Mouse (Mus musculus) liver, embryonic 15.5 days (tissue): ENCODE measurements around the gene Tmem240. TPM values are rescaled to one million over a fixed set of nuclear protein-coding genes. Genes with fewer than 3 reads are reported as not detected.

Experiments used
- ATAC-seq: fragments of 200-750 bp; cut with Nextera tagmentation; 2 replicates; pipeline ENCODE4 v1.8.0; 2017; ENCODE audit warnings: moderate number of reproducible peaks, mild to moderate bottlenecking, moderate library complexity; ENCODE audit not compliant: insufficient read depth
- H3K27ac ChIP-seq: fragments of 300-500 bp; sonication (generic); replicated peaks from 2 replicates; pipeline ENCODE4 v1.5.1; 2015; ENCODE audit warnings: mild to moderate bottlenecking, inconsistent platforms
- H3K27me3 ChIP-seq: fragments of 300-500 bp; sonication (generic); 2 replicates; pipeline ENCODE4 v1.6.1; 2015; ENCODE audit warnings: mild to moderate bottlenecking, inconsistent platforms
- H3K36me3 ChIP-seq: fragments of 300-500 bp; sonication (generic); replicated peaks from 2 replicates; pipeline ENCODE4 v1.6.1; 2015; ENCODE audit warnings: moderate library complexity, mild to moderate bottlenecking, inconsistent platforms
- H3K4me1 ChIP-seq: fragments of 300-500 bp; sonication (generic); replicated peaks from 2 replicates; pipeline ENCODE4 v1.6.1; 2015; ENCODE audit warnings: inconsistent platforms
- H3K4me2 ChIP-seq: fragments of 300-500 bp; sonication (generic); 2 replicates; pipeline ENCODE4 v1.6.1; 2015; ENCODE audit warnings: moderate library complexity, mild to moderate bottlenecking, inconsistent platforms
- H3K4me3 ChIP-seq: fragments of 300-500 bp; sonication (generic); replicated peaks from 2 replicates; pipeline ENCODE4 v1.5.1; 2015; ENCODE audit warnings: mild to moderate bottlenecking, inconsistent platforms
- H3K9ac ChIP-seq: fragments of 300-500 bp; sonication (generic); 2 replicates; pipeline ENCODE4 v1.6.1; 2015; ENCODE audit warnings: moderate library complexity, mild to moderate bottlenecking, inconsistent platforms
- H3K9me3 ChIP-seq: fragments of 300-500 bp; sonication (generic); replicated peaks from 2 replicates; pipeline ENCODE4 v1.6.1; 2016; ENCODE audit warnings: inconsistent platforms
- WGBS: fragments of 180-500 bp; shearing (Covaris S2); methylation state at CpG from one replicate; pipeline ENCODE4 v1.1.7; 2015; ENCODE audit warnings: mixed read lengths; ENCODE audit not compliant: insufficient replicate concordance; 5-methylcytosine and 5-hydroxymethylcytosine counted together
- polyA plus RNA-seq: library from polyadenylated mRNA; unstranded; fragments of >200 nt; fragmentation: Nextera tagmentation; extraction: Ambion mirVana; gene quantifications from 2 replicates; pipeline ENCODE4 v1.2.1, GENCODE M21; 2015

Tmem240 gene
- polyA plus RNA-seq, 1 experiment from 2014 or later: 0.10 TPM

DNA sequence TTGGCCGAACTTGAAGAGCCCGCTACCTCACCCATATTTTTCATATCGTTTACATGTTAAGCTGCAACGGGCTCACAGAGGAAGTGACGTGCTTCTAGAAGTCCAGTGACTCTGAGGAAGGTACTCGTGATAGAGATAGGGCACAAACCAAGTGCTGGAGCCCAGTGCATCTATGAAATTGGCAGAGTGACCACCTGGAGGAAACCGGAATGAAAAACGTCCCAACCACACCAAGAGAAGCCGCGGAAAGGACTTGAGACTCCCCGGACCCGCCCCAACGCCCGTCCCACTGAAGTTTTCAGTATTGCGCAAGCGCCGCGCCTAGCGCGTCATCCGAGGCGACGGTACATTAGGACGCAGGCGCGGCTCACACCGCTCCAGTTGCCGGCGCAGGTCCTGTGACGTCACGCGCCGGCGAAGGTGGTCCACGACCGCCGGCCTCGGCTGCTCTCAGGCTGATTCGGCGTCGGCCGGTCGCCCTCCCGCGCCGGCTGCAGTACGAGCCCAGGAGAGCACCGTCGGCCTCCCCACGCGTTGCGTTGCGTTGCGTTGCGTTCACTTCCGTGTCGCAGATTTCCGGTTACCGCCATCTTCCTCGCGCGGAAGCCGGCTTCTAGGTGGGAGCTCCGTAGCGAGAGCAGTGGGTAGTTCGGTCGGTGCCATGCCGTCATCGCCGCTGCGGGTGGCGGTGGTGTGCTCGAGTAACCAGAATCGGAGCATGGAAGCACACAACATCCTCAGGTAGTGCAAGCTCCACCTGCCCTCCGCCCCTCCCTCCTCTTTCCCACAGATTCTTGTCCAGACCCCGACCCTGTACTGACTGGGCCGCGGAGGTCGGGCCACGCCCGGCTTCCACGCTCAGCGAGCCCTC is 29.6 kb upstream of the Tmem240 start, which contains the start of gene Ssu72:
Gene Ssu72, plus strand, starts transcription at position 80 of the 871 bp plus-strand sequence.
- Histone ChIP-seq H3K27ac (peak within 1 kb of the TSS; percentile 92), H3K4me2 (peak within 1 kb of the TSS; percentile 85), H3K9me3 (no peaks in the 10 kb centered on the region), H3K9ac (peak within 1 kb of the TSS; percentile 92), H3K4me3 (peak within 1 kb of the TSS; percentile 90), H3K4me1 (peaks cover 46% of the 10 kb centered on the region), H3K27me3 (no peaks in the 10 kb centered on the region), H3K36me3 (no peaks in the 10 kb centered on the region)
- under 1% methylated on average over 83 of the region's 83 CpGs for WGBS
- ATAC-seq: peak; percentile 93

DNA sequence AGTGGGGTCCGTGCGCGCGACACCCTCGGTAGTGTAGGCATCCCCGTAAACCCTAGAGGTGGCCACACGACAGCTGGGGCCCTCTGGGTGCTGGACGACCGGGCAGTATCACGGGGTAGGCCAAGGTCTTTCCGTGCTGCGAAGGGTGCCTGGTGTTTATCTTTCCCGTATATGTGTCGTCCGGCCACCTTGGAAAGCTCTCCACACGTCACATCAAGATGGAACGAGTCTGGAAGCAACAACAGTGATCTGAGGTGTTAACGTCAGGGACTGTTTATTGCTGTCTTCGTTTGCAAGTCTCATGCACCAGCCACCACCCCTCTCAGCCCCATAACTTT is 29.0 kb upstream of the Tmem240 start:
- H3K9me3 ChIP-seq: no peaks in the 10 kb centered on the region
- peak overlapping the region; percentile 85 for H3K4me2 ChIP-seq
- H3K4me1 ChIP-seq: peaks cover 52% of the 10 kb centered on the region
- H3K27ac ChIP-seq: peak overlapping the region; percentile 92
- peak overlapping the region; percentile 92 for H3K9ac ChIP-seq
- under 1% methylated on average over 19 of the region's 19 CpGs for WGBS
- H3K4me3 ChIP-seq: peak overlapping the region; percentile 90
- no peaks in the 10 kb centered on the region for H3K27me3 ChIP-seq
- H3K36me3 ChIP-seq: no peaks in the 10 kb centered on the region
- no peak for ATAC-seq

GRCm38 (mm10) chr4:155708582-155708981 is 26.0 kb upstream of the Tmem240 start:
- no peak overlapping the region for H3K4me3 ChIP-seq
- no peak overlapping the region for H3K4me2 ChIP-seq
- no peak overlapping the region for H3K9ac ChIP-seq
- no peak for ATAC-seq
- H3K36me3 ChIP-seq: peaks cover 6% of the 10 kb centered on the region; the same call in 1 of the 2 replicates
- H3K9me3 ChIP-seq: no peaks in the 10 kb centered on the region
- no peaks in the 10 kb centered on the region for H3K27me3 ChIP-seq
- H3K27ac ChIP-seq: no peak overlapping the region
- peaks cover 53% of the 10 kb centered on the region for H3K4me1 ChIP-seq
- WGBS: 57% methylated on average over 2 of the region's 2 CpGs

DNA sequence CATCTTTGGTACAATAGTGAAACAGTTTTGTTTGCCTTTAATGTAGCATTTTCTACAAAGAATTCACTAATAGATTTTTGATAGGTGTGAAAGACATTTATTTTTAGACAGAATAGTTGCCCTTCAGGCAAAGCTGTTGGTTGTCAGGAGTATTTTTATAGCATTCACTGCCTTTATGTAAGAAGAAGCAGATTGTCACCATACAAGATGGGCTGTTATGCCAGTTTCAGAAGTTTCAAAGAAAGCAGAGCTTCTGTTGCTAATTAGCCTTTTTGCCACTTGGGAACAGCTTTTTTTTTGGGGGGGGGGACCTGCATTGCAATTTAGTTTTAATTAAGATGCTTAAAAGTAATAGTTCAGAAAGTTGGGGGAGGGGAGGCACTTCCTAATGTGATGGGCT is 25.6 kb upstream of the Tmem240 start:
- H3K4me1 ChIP-seq: peaks cover 50% of the 10 kb centered on the region
- no peak for ATAC-seq

GRCm38 (mm10) chr4:155710521-155711252 is 23.9 kb upstream of the Tmem240 start:
- 35% methylated on average over 6 of the region's 6 CpGs for WGBS
- ATAC-seq: no peak
- peaks cover 24% of the 10 kb centered on the region for H3K36me3 ChIP-seq
- no peak overlapping the region for H3K4me3 ChIP-seq
- no peaks in the 10 kb centered on the region for H3K9me3 ChIP-seq
- H3K4me2 ChIP-seq: no peak overlapping the region
- H3K27me3 ChIP-seq: no peaks in the 10 kb centered on the region
- peaks cover 45% of the 10 kb centered on the region for H3K4me1 ChIP-seq
- no peak overlapping the region for H3K9ac ChIP-seq
- H3K27ac ChIP-seq: 0 out of 2 replicates have a peak overlapping the region, but pooled peaks have one; percentile 24

More for the DNA sequence above, 25.6 kb upstream of the Tmem240 start:
- Histone ChIP-seq H3K4me2 (no peak overlapping the region), H3K4me3 (no peak overlapping the region), H3K9ac (no peak overlapping the region), H3K9me3 (no peaks in the 10 kb centered on the region), H3K27me3 (no peaks in the 10 kb centered on the region), H3K27ac (0 out of 2 replicates have a peak overlapping the region, but pooled peaks have one; percentile 14), H3K36me3 (peaks cover 7% of the 10 kb centered on the region; the same call in 1 of the 2 replicates)

DNA sequence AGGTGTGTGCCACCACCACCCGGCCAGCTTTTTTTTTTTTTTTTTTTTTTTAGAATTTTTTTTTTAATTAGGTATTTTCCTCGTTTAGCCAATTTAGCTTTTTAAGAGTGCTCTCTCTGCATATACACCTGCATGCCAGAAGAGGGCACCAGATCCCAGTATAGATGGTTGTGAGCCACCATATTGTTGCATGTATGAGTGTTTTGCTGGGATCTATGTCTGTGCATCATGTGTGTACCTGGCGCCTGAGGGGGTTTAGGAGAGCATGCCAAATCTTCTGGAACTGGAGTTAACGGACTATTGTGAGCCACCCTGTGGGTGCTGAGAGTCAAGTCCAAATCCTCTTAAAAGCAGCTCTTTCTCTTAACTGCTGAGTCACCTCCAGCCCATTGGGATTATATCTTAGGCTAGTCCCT is 12.9 kb upstream of the Tmem240 start:
- Histone ChIP-seq H3K4me1 (no peaks in the 10 kb centered on the region), H3K4me3 (no peak overlapping the region), H3K36me3 (peaks cover 33% of the 10 kb centered on the region), H3K27me3 (no peaks in the 10 kb centered on the region), H3K27ac (no peak overlapping the region), H3K4me2 (no peak overlapping the region), H3K9ac (no peak overlapping the region), H3K9me3 (no peaks in the 10 kb centered on the region)
- ATAC-seq: no peak
- WGBS: 48% methylated on average over 4 of the region's 4 CpGs

DNA sequence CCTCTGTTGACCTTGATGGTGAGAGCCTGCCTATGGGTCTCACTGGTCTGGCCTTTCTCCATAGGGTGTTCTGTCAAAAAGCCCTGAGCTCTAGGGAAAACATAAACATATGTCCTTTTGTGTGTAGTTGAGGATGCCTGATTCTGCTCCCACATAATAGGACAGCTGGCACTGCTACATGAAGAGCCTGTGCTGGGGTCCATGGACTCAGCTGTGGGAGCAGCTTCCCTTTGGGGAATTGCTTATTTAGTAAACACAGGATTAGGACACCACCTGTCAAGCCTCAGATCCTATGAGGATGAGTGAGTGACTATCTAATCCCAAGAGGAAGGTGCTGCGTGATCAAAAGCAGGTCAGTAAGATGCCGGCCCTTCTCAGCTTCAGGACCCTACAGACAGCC is 6.6 kb upstream of the Tmem240 start:
- Histone ChIP-seq H3K9ac (no peak overlapping the region), H3K27me3 (no peaks in the 10 kb centered on the region), H3K36me3 (peaks cover 43% of the 10 kb centered on the region), H3K4me1 (no peaks in the 10 kb centered on the region), H3K4me2 (no peak overlapping the region), H3K4me3 (no peak overlapping the region), H3K9me3 (no peaks in the 10 kb centered on the region), H3K27ac (no peak overlapping the region)
- 92% methylated on average over 2 of the region's 2 CpGs for WGBS
- ATAC-seq: no peak

- 79% methylated on average over 10 of the region's 10 CpGs for WGBS
- peaks cover 27% of the 10 kb centered on the region for H3K4me1 ChIP-seq
- no peaks in the 10 kb centered on the region for H3K9me3 ChIP-seq
- ATAC-seq: no peak
- H3K4me2 ChIP-seq: peak overlapping the region; percentile 94; the same call in 1 of the 2 replicates
- H3K4me3 ChIP-seq: no peak overlapping the region
- H3K27me3 ChIP-seq: 0 out of 2 replicates have a peak, but pooled peaks cover 6% of the 10 kb centered on the region
- 0 out of 2 replicates have a peak overlapping the region, but pooled peaks have one; percentile 41 for H3K27ac ChIP-seq
- peaks cover 18% of the 10 kb centered on the region for H3K36me3 ChIP-seq
- no peak overlapping the region for H3K9ac ChIP-seq
Measured at GRCm38 (mm10) chr4:155733267-155733666, 1.3 kb upstream of the Tmem240 start.

DNA sequence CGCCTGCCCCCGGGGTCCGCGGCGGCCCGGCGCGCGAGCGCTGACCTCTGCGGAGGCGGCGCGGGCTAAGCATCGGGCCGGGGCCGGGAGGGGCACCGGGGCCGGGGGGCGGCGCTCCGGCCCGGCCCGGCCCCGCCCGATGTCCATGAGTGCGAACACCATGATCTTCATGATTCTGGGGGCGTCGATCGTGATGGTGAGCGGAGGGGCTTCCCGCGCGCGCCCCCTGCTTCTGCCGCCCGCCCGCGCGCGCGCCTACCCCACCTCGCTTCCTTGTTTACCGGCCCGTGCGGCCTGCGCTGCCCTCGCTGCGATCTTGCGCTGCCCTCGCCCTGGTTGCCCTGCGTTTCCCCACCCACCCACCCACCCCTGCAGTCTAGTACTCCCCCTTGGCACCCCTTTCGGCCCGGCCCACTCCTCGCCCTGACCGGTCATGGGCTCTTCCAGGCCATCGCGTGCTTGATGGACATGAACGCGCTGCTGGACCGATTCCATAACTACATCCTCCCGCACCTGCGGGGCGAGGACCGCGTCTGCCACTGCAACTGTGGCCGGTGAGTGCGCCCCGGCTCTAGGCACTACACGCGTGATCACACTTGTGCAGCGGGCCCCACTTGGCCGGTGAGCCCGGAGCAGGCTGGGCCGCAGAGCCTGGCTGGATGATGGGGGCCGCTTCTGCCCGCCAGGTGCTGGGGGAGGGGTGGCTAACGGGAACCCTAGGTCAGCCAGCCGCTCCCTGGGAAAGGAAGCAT is 527 bp downstream of the Tmem240 start:
- peaks cover 27% of the 10 kb centered on the region for H3K4me1 ChIP-seq
- peak overlapping the region; percentile 94 for H3K4me2 ChIP-seq
- peaks cover 19% of the 10 kb centered on the region for H3K36me3 ChIP-seq
- ATAC-seq: peak; percentile 65
- WGBS: under 1% methylated on average over 71 of the region's 79 CpGs
- peak overlapping the region; percentile 78 for H3K4me3 ChIP-seq
- H3K9me3 ChIP-seq: no peaks in the 10 kb centered on the region
- H3K9ac ChIP-seq: peak overlapping the region; percentile 62
- H3K27me3 ChIP-seq: 0 out of 2 replicates have a peak, but pooled peaks cover 6% of the 10 kb centered on the region
- H3K27ac ChIP-seq: peak overlapping the region; percentile 61

DNA sequence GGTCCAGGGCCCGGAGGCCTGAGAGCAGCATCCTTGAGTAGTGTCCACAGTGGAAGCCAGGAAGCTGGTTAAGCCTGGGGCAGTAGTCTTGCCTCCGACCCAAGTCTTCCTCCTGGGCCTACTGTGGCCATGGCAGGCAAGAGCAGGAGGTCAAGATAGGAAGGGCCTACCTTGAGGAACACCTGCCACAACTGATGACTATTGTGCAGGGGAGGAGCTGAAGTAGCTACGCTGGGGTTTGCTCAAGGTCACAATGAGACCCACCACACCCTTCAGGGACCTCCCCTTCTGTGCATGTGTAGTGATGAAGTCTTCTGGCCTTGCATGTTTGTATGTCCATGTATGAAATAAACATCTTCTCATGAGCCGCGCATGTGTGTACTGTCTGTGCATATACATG is 1.2 kb downstream of the Tmem240 start:
- peak overlapping the region; percentile 78 for H3K4me3 ChIP-seq
- whole genome bisulfite sequencing: 70% methylated on average over 5 of the region's 5 CpGs
- no peak for ATAC-seq

More for the DNA sequence above, 1.2 kb downstream of the Tmem240 start:
- Histone ChIP-seq H3K4me1 (peaks cover 27% of the 10 kb centered on the region), H3K27ac (no peak overlapping the region), H3K36me3 (peaks cover 25% of the 10 kb centered on the region), H3K27me3 (0 out of 2 replicates have a peak, but pooled peaks cover 6% of the 10 kb centered on the region), H3K9ac (peak overlapping the region; percentile 62; the same call in 1 of the 2 replicates), H3K4me2 (peak overlapping the region; percentile 94), H3K9me3 (no peaks in the 10 kb centered on the region)
